Mouse (Mus musculus) stomach, embryonic 16.5 days (tissue): Measurements from ENCODE around the gene F11r. TPM values are rescaled to one million over a fixed set of nuclear protein-coding genes. Genes with fewer than 3 reads are reported as not detected.

Source experiments
- ATAC-seq: fragments of 200-750 bp; cut with Nextera tagmentation; 2 replicates; pipeline ENCODE4 v1.8.0; 2017; ENCODE audit warnings: moderate number of reproducible peaks, moderate TSS enrichment; ENCODE audit not compliant: insufficient read depth, low FRiP score
- H3K27ac ChIP-seq: fragments of 300-500 bp; sonication (generic); 2 replicates; pipeline ENCODE4 v1.5.1; 2014; ENCODE audit warnings: low read length
- H3K27me3 ChIP-seq: fragments of 300-500 bp; sonication (generic); 2 replicates; pipeline ENCODE4 v1.6.1; 2014; ENCODE audit warnings: low read length, control low read depth, mixed read lengths; ENCODE audit not compliant: control insufficient read depth, insufficient read depth
- H3K36me3 ChIP-seq: fragments of 300-500 bp; sonication (generic); 2 replicates; pipeline ENCODE4 v1.6.1; 2014; ENCODE audit warnings: low read length; ENCODE audit not compliant: control insufficient read depth, insufficient read depth
- H3K4me1 ChIP-seq: fragments of 300-500 bp; sonication (generic); 2 replicates; pipeline ENCODE4 v1.6.1; 2014; ENCODE audit warnings: low read length, control low read depth, mixed read lengths; ENCODE audit not compliant: control insufficient read depth, insufficient read depth
- H3K4me2 ChIP-seq: fragments of 300-500 bp; sonication (generic); 2 replicates; pipeline ENCODE4 v1.6.1; 2014; ENCODE audit warnings: low read depth, low read length, mixed read lengths
- H3K4me3 ChIP-seq: fragments of 300-500 bp; sonication (generic); replicated peaks from 2 replicates; pipeline ENCODE4 v1.5.1; 2014; ENCODE audit warnings: mild to moderate bottlenecking, low read length
- H3K9ac ChIP-seq: fragments of 300-500 bp; sonication (generic); 2 replicates; pipeline ENCODE4 v1.6.1; 2014; ENCODE audit warnings: low read length
- H3K9me3 ChIP-seq: fragments of 300-500 bp; sonication (generic); replicated peaks from 2 replicates; pipeline ENCODE4 v1.6.1; 2016; ENCODE audit warnings: low read length, control low read depth; ENCODE audit not compliant: control insufficient read depth
- WGBS: fragments of 180-500 bp; shearing (Covaris S2); extraction: QIAGEN DNeasy Blood & Tissue Kit; methylation state at CpG from one replicate; pipeline ENCODE4 v1.1.7; 2014; 5-methylcytosine and 5-hydroxymethylcytosine counted together
- polyA plus RNA-seq: library from polyadenylated mRNA; unstranded; fragments of >200 nt; fragmentation: Nextera tagmentation; extraction: Ambion mirVana; gene quantifications from 2 replicates; pipeline ENCODE4 v1.2.1, GENCODE M21; 2015

Gene F11r
- polyA plus RNA-seq, 1 experiment from 2014 or later, result 137 TPM

DNA sequence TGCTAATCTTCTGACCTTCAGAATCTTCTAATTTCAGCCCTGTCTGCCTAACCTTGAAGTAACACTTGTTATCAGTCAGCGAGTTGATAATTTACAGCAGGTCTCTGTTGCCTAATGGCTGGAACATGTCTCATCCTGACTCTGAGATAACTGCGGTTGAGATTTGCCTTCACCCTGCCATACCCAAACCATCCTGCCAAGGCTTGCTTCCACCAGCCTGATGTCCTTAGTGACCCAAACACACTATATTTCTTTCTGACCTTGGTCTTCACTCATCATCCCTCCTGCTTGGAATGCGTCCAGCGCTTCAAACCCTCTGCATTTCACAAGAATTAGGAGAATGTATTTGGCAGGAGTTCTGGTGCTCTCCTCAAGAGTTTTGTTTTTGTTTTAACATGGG lies 12.2 kb upstream of the F11r start:
- Histone ChIP-seq H3K9ac (no peak overlapping the region), H3K4me2 (no peak overlapping the region), H3K4me3 (no peak overlapping the region), H3K27me3 (no peaks in the 10 kb centered on the region), H3K4me1 (peaks cover 5% of the 10 kb centered on the region; the same call in 1 of the 2 replicates), H3K36me3 (no peaks in the 10 kb centered on the region), H3K27ac (no peak overlapping the region), H3K9me3 (peaks cover 6% of the 10 kb centered on the region)
- WGBS, result 48% methylated on average over 4 of the region's 4 CpGs
- ATAC-seq, result no peak

DNA sequence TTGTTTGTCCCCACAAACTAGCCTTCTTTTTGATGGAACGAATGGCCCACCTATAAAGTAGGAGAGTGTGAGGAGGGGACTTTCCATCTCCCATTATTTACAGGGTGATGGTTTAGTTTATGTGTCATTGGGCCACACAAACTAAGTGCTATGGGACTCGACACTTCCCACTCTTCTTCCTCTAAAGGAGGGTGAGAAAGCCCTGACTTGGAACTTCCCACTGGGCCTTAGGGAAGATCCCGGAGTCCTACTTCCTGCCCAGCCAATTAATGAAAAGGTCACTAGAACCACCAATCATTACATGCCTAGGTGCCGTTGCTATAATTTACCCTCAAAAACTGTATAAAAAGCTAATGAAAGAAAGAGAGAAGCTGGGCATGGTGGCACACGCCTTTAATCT lies 5.2 kb upstream of the F11r start:
- Histone ChIP-seq H3K4me1 (0 out of 2 replicates have a peak, but pooled peaks cover 6% of the 10 kb centered on the region), H3K27me3 (no peaks in the 10 kb centered on the region), H3K36me3 (no peaks in the 10 kb centered on the region), H3K4me3 (no peak overlapping the region), H3K9ac (no peak overlapping the region), H3K4me2 (no peak overlapping the region), H3K27ac (no peak overlapping the region), H3K9me3 (peaks cover 6% of the 10 kb centered on the region)
- WGBS, result 72% methylated on average over 5 of the region's 5 CpGs
- ATAC-seq, result no peak

DNA sequence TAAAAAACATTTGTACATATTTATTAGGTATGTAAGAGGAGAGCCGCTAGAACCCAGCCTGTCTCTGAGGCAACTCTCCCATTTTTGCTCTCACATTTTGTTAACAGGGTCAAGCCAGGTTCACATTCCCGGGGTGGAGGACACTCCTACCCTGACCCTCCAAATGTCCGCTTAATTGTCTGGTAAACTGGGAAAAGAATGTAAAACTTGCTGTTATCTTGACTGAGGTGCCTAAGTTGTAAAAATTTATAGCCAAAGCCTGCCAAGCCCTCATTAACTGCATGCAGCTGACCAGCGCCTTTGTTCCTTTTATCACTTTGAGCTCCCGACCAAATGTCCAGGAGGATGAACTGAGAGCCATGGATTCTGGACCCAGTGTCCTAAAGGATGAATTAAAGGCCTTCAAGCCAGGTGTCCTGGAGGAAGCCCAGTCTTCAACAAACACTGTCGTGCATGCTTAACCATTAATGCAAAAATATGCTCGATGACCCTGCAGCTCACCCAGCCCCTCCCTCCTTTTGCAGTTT lies 2.0 kb upstream of the F11r start:
- Histone ChIP-seq H3K4me1 (peaks cover 14% of the 10 kb centered on the region; the same call in 1 of the 2 replicates), H3K27me3 (no peaks in the 10 kb centered on the region), H3K4me2 (no peak overlapping the region), H3K27ac (no peak overlapping the region), H3K9me3 (no peaks in the 10 kb centered on the region), H3K36me3 (no peaks in the 10 kb centered on the region), H3K9ac (no peak overlapping the region), H3K4me3 (no peak overlapping the region)
- 25% methylated on average over 7 of the region's 7 CpGs for WGBS
- no peak for ATAC-seq

DNA sequence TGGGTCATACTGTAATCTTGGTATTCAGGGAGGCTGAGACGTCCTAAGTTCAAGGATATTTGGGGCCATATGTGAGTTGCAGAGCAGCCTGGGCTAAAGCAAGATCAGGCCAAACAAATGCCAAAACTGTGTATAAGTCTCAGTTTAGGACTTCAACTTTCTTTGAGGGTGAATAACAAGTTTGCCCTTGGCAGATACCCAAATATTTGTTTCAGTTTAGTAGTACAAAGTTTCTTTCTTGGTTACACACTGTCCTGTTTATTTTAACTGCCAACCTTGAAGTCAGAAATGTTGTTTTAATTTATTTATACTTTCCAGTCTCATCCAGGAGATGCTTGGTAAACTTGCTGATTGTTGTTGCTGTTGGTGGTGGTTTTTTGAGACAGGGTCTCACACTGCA lies 1.4 kb upstream of the F11r start:
- Histone ChIP-seq H3K4me1 (peaks cover 17% of the 10 kb centered on the region; the same call in 1 of the 2 replicates), H3K27me3 (no peaks in the 10 kb centered on the region), H3K4me2 (no peak overlapping the region), H3K9me3 (no peaks in the 10 kb centered on the region), H3K4me3 (no peak overlapping the region), H3K27ac (no peak overlapping the region), H3K9ac (no peak overlapping the region), H3K36me3 (no peaks in the 10 kb centered on the region)
- WGBS, result 42% methylated on average over 1 of the region's 1 CpGs
- ATAC-seq, result no peak

DNA sequence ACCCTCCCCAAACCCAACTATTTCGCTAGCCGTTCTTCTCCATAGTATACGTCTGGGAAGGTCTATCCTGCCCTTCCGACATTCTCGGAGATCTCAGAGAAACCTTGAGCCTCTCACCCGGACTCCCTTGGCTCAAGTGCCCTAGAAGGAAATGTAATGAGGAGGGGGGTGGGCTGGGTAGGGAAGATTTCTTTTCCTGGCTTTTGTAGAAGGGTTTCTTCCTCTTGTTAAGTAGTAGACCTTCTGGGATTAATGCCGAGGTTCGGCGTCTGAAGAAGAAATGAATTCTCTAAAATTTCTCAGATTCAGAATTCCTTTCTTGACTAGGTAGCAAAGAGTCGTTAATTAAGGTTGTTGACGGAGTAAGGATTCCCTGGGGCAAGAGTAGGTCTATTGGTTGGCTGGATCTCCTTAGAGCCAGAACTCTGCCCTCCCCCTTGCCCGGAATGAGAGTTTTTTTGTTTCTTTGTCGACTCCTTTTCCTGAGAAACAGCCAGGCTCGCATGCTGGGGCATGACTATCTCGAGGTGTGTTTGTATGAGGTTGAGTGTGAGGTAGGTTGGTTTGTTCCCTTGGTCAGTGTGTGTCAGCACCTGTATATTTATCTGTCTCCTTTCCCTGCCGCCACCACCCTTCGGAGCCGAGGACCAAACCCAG lies 807 bp downstream of the F11r start:
- peak overlapping the region; percentile 62 for H3K4me2 ChIP-seq
- peaks cover 28% of the 10 kb centered on the region; the same call in 1 of the 2 replicates for H3K4me1 ChIP-seq
- peak overlapping the region; percentile 67 for H3K4me3 ChIP-seq
- 6% methylated on average over 18 of the region's 18 CpGs for WGBS
- no peaks in the 10 kb centered on the region for H3K36me3 ChIP-seq
- H3K27me3 ChIP-seq, result no peaks in the 10 kb centered on the region
- H3K27ac ChIP-seq, result peak overlapping the region; percentile 92
- no peak for ATAC-seq
- no peaks in the 10 kb centered on the region for H3K9me3 ChIP-seq
- H3K9ac ChIP-seq, result peak overlapping the region; percentile 75

DNA sequence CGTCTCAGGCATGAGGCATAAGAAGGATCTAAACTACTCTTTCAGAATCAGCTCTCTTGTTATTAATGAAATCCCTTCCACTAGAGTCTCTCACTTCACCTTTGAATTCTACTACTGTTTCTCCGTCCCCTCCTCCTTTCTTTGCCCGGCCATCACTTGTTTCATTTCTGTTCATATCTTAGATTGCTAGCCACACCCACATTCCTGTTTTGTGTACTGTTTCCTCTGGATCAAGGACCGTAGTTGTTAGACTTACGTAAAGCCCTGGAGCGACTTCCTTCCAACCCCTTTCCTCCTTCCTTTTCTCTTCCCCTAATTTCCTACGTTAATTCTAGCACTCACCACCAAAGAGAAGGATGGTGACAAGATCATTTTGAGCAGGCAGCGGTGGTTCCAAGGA lies 1.7 kb downstream of the F11r start:
- no peaks in the 10 kb centered on the region for H3K27me3 ChIP-seq
- peak overlapping the region; percentile 67 for H3K4me3 ChIP-seq
- H3K9ac ChIP-seq, result peak overlapping the region; percentile 75
- H3K9me3 ChIP-seq, result peaks cover 6% of the 10 kb centered on the region
- H3K27ac ChIP-seq, result peak overlapping the region; percentile 92
- peak overlapping the region; percentile 62 for H3K4me2 ChIP-seq
- ATAC-seq, result no peak
- WGBS, result 25% methylated on average over 8 of the region's 8 CpGs
- H3K4me1 ChIP-seq, result peaks cover 28% of the 10 kb centered on the region; the same call in 1 of the 2 replicates
- H3K36me3 ChIP-seq, result 0 out of 2 replicates have a peak, but pooled peaks cover 2% of the 10 kb centered on the region

DNA sequence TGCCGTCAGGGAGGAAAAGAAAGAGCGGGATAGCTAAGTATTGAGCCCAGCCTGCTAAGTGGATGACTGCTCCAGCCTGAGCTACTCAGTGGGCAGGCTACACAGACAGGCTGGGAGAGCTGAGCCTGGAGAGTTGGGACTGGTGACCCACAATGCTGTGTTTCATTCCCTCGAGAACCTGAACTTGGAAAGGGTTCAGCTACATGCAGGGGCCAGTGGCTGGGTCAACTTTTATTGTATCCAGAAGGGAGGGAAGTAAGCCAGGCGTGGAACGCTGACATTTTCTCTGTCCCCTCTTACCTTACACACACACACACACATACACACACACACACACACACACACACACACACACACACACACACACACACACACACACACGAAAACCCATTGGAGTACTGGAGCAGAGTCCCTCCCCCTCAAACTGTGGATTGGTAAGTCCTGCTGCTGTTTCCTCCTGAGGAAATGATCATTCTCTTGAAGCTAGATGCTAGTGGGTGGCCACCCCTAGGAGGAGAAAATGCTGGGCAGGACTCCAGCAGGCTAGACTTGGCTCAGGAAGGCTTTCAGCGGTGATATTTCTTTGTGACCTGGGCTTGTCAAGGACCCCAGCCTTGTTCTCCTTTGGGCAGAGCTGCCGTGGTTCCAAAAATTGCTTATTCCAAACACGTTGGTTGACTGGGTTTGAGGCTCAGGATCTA lies 2.8 kb downstream of the F11r start:
- Histone ChIP-seq H3K4me2 (peak overlapping the region; percentile 62), H3K4me3 (peak overlapping the region; percentile 67), H3K4me1 (peaks cover 28% of the 10 kb centered on the region; the same call in 1 of the 2 replicates), H3K9ac (peak overlapping the region; percentile 49), H3K27ac (peak overlapping the region; percentile 92), H3K9me3 (peaks cover 6% of the 10 kb centered on the region), H3K36me3 (0 out of 2 replicates have a peak, but pooled peaks cover 2% of the 10 kb centered on the region), H3K27me3 (no peaks in the 10 kb centered on the region)
- 14% methylated on average over 9 of the region's 9 CpGs for WGBS
- ATAC-seq, result peak; percentile 32; the same call in 1 of the 2 replicates

DNA sequence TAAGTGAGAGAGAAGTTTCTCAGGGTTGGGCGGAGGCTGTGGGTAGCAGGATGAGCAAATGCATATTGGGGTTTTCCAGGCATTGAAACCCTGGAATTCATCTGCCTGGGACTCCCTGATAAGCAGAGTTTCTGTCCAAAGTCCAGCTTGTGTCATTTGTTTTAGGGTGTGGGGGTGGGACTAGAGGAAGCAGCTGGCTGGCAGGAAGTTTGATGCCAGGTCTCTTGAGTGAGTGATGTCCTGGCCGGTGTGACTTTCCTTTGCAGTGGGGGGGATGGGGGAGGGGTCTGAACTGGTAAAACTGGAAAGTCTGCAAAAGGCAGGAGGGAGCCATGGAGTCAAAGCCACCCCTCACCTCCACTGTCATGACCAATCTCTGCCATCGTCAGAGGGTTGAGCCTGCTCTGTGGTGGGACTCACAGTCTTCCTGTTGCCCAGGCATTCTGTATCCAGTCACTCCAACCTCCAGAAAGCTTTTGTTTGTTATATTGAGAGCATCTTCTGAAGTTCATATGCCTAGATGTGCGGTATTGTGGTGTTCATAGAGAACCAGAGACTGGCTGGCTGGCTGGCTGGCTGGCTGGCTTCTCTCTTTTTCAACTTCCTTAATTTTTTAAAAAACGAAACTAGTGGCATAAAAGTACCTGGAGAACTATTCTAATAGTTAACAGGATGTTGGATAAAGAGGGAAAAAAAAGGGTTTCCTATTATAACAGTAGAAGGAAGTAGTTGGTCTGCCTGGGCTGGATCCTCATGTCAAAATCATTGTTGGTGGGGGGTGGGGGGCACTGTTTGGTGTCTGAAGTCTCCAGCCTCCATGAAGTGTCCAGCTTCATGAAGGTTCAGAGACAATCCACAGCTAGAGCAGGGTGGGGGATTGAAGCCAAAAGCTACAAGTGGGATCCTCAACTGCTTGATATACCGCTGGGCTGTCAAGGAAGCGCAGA lies 4.4 kb downstream of the F11r start:
- peak; percentile 61 for ATAC-seq
- Histone ChIP-seq H3K4me2 (peak overlapping the region; percentile 62), H3K27me3 (no peaks in the 10 kb centered on the region), H3K9me3 (peaks cover 6% of the 10 kb centered on the region), H3K4me3 (peak overlapping the region; percentile 26), H3K9ac (peak overlapping the region; percentile 54; the same call in 1 of the 2 replicates), H3K36me3 (0 out of 2 replicates have a peak, but pooled peaks cover 2% of the 10 kb centered on the region), H3K27ac (peak overlapping the region; percentile 92), H3K4me1 (peaks cover 31% of the 10 kb centered on the region)
- 42% methylated on average over 7 of the region's 7 CpGs for WGBS
